Mouse (Mus musculus) neural tube, embryonic 12.5 days (tissue): ENCODE results near the gene Serpinc1. TPM values are rescaled to one million over a fixed set of nuclear protein-coding genes. Genes with fewer than 3 reads are reported as not detected.
"Not testable (repeated sequence)": the region's sequence is repeated elsewhere in the genome, so short reads cannot be mapped to it uniquely, and the experiment has no call there.

Experiments used
- ATAC-seq: fragments of 200-750 bp; cut with Nextera tagmentation; 2 replicates; pipeline ENCODE4 v1.8.0; 2017; ENCODE audit warnings: low read depth, mild to moderate bottlenecking, moderate TSS enrichment, moderate library complexity; ENCODE audit not compliant: low FRiP score
- H3K27ac ChIP-seq: fragments of 300-500 bp; sonication (generic); 2 replicates; pipeline ENCODE4 v1.5.1; 2016
- H3K27me3 ChIP-seq: fragments of 300-500 bp; sonication (generic); replicated peaks from 2 replicates; pipeline ENCODE4 v1.6.1; 2016; ENCODE audit warnings: mild to moderate bottlenecking
- H3K36me3 ChIP-seq: fragments of 300-500 bp; sonication (generic); 2 replicates; pipeline ENCODE4 v1.6.1; 2016; ENCODE audit warnings: mild to moderate bottlenecking
- H3K4me1 ChIP-seq: fragments of 300-500 bp; sonication (generic); 2 replicates; pipeline ENCODE4 v1.6.1; 2016
- H3K4me2 ChIP-seq: fragments of 300-500 bp; sonication (generic); replicated peaks from 2 replicates; pipeline ENCODE4 v1.6.1; 2016; ENCODE audit warnings: mild to moderate bottlenecking
- H3K4me3 ChIP-seq: fragments of 300-500 bp; sonication (generic); 2 replicates; pipeline ENCODE4 v1.5.1; 2016
- H3K9ac ChIP-seq: fragments of 300-500 bp; sonication (generic); 2 replicates; pipeline ENCODE4 v1.6.1; 2016; ENCODE audit warnings: mild to moderate bottlenecking
- H3K9me3 ChIP-seq: fragments of 300-500 bp; sonication (generic); 2 replicates; pipeline ENCODE4 v1.6.1; 2016; ENCODE audit warnings: mild to moderate bottlenecking
- WGBS: fragments of 180-500 bp; shearing (Covaris S2); methylation state at CpG from one replicate; pipeline ENCODE4 v1.1.7; 2016; 5-methylcytosine and 5-hydroxymethylcytosine counted together
- polyA plus RNA-seq: library from polyadenylated mRNA; unstranded; fragments of >200 nt; fragmentation: Nextera tagmentation; extraction: Ambion mirVana; gene quantifications from 2 replicates; pipeline ENCODE4 v1.2.1, GENCODE M21; 2016

Serpinc1 gene
- polyA plus RNA-seq, result 2.4 and 2.5 TPM in 2 replicates

DNA sequence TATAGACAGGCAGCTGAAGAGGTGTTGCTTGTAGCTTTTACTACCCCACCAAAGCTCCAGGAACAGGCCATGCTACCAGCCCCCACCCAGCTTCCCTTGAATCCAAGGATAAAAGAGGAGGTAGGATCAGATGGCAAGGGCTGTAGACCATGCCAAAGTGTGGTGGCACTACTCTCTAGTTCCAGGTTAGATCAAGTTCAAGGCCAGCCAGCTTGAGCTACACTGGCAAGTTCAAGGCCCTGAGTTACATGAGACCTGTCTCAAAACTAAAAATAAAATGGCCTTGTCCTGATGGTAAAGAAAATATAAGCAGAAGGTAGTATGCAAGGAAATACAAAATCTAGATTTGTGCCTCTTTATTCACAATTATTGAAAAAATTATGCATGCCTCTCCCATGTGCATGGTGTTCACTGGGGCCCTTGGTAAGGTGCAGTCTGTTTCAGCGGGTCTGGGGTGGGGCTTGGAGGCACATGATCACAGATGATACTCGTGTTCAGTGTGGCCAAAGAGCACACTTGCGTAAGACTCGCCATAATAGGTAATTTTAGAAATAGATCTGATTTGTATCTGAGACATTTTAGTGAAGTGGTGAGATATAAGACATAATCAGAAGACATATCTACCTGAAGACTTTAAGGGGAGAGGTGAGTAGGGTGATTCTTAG is at the start of gene Serpinc1:
Gene Serpinc1 (plus strand): TSS at position 515 of the 665 bp plus-strand sequence.
- Histone ChIP-seq H3K4me1 (no peaks in the 10 kb centered on the region), H3K36me3 (peaks cover 3% of the 10 kb centered on the region; the same call in 1 of the 2 replicates), H3K9me3 (no peaks in the 10 kb centered on the region), H3K27ac (no peak within 1 kb of the TSS), H3K27me3 (no peaks in the 10 kb centered on the region), H3K4me2 (no peak within 1 kb of the TSS), H3K4me3 (no peak within 1 kb of the TSS), H3K9ac (no peak within 1 kb of the TSS)
- no peak for ATAC-seq
- WGBS, result 95% methylated on average over 4 of the region's 4 CpGs

- Histone ChIP-seq H3K4me1 (no peaks in the 10 kb centered on the region), H3K4me3 (no peak overlapping the region), H3K27me3 (no peaks in the 10 kb centered on the region), H3K27ac (no peak overlapping the region), H3K9ac (no peak overlapping the region), H3K36me3 (0 out of 2 replicates have a peak, but pooled peaks cover 5% of the 10 kb centered on the region), H3K9me3 (no peaks in the 10 kb centered on the region), H3K4me2 (no peak overlapping the region)
- no peak for ATAC-seq
These were observed 47.1 kb upstream of the Serpinc1 start for GRCm38 (mm10) chr1:160931320-160931719.

DNA sequence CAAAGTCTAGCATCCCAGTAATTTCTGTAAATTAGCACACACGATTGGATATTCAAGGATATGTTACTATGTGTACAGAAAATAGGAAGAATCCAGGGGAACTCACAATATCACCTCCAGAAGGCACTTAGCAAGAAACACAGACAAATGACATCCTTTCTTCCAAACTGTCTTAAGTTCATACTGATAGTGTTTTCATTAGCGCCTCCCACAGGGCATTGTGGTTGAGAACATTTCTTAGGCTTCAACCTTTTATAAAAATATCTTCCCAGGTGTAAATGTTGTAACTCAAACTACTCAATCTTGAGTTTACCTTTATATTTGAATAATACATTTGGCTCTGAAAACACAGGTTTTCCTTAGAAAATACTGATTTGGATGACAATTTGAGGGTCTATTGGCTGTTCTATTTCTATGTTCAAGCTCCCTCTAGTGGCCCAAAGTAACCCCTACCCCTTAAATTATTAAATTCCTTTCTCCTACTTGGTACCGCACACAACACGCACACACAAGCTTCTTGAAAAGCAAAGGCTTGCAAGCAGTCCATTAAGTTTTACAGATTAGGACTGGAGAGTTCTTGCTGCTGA is 44.4 kb upstream of the Serpinc1 start:
- H3K36me3 ChIP-seq, result peaks cover 16% of the 10 kb centered on the region; the same call in 1 of the 2 replicates
- H3K4me3 ChIP-seq, result no peak overlapping the region
- no peak overlapping the region for H3K27ac ChIP-seq
- 78% methylated on average over 4 of the region's 4 CpGs for WGBS
- peak; percentile 56; the same call in 1 of the 2 replicates for ATAC-seq
- H3K4me2 ChIP-seq, result no peak overlapping the region
- H3K9me3 ChIP-seq, result no peaks in the 10 kb centered on the region
- no peaks in the 10 kb centered on the region for H3K4me1 ChIP-seq
- H3K27me3 ChIP-seq, result no peaks in the 10 kb centered on the region
- H3K9ac ChIP-seq, result no peak overlapping the region

GRCm38 (mm10) chr1:160935551-160935950 is 42.8 kb upstream of the Serpinc1 start:
- Histone ChIP-seq H3K9ac (no peak overlapping the region), H3K4me3 (no peak overlapping the region), H3K4me1 (no peaks in the 10 kb centered on the region), H3K36me3 (peaks cover 18% of the 10 kb centered on the region), H3K4me2 (no peak overlapping the region), H3K9me3 (no peaks in the 10 kb centered on the region), H3K27ac (no peak overlapping the region), H3K27me3 (no peaks in the 10 kb centered on the region)
- WGBS, result 96% methylated on average over 6 of the region's 6 CpGs
- ATAC-seq, result no peak

DNA sequence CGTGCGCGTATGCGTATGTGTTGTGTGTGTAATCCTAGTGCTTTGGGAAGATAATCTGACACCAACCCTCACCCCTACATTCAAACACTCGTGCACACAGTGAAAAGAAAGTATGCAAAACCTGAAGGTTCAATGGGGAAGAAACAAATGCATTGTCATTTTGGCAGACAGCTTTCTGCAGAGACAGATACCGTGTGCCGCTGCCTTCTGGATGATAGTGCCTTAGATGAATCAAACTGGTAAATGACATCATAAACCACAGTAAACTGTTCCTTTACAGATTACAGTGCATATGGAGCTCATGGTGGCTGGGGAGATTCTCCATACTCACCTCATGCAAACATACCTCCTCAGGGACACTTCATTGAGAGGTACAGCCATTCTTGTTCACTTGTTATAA is 15.2 kb upstream of the Serpinc1 start:
- no peak overlapping the region for H3K4me3 ChIP-seq
- no peak overlapping the region for H3K27ac ChIP-seq
- no peaks in the 10 kb centered on the region for H3K27me3 ChIP-seq
- no peak for ATAC-seq
- no peak overlapping the region for H3K4me2 ChIP-seq
- H3K9me3 ChIP-seq, result no peaks in the 10 kb centered on the region
- H3K9ac ChIP-seq, result no peak overlapping the region
- 93% methylated on average over 7 of the region's 7 CpGs for WGBS
- H3K36me3 ChIP-seq, result peaks cover 68% of the 10 kb centered on the region
- H3K4me1 ChIP-seq, result no peaks in the 10 kb centered on the region

DNA sequence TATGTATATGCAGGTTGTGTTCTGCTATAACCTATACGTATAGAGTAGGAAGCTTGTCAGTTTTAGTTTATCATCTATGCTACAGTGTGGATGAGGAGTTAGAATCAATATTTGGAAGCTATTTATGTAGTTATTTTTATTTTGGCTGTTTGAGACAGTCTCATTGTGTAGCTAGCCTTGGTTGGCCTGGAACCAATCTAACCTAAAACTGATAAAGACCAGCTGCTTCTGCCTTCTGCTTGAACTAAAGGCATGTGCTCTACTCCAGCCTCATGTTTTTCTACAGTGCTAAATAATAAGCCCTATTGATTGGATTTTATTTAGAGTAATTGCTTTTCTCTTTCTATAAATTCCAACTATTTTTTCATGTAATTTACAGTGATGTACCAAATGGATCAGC is 11.1 kb upstream of the Serpinc1 start:
- peaks cover 66% of the 10 kb centered on the region for H3K36me3 ChIP-seq

GRCm38 (mm10) chr1:160968643-160969042 is 9.7 kb upstream of the Serpinc1 start:
- H3K27me3 ChIP-seq, result no peaks in the 10 kb centered on the region
- no peak overlapping the region for H3K4me3 ChIP-seq
- WGBS, result 92% methylated on average over 5 of the region's 5 CpGs
- H3K36me3 ChIP-seq, result peaks cover 53% of the 10 kb centered on the region
- no peak overlapping the region for H3K9ac ChIP-seq
- H3K27ac ChIP-seq, result no peak overlapping the region
- ATAC-seq, result no peak
- no peak overlapping the region for H3K4me2 ChIP-seq
- H3K4me1 ChIP-seq, result no peaks in the 10 kb centered on the region
- H3K9me3 ChIP-seq, result no peaks in the 10 kb centered on the region

More for the DNA sequence above, 11.1 kb upstream of the Serpinc1 start:
- Histone ChIP-seq H3K27me3 (no peaks in the 10 kb centered on the region), H3K9me3 (no peaks in the 10 kb centered on the region), H3K4me2 (no peak overlapping the region), H3K9ac (no peak overlapping the region), H3K27ac (no peak overlapping the region), H3K4me1 (no peaks in the 10 kb centered on the region), H3K4me3 (no peak overlapping the region)
- no peak for ATAC-seq
- 96% methylated on average over 1 of the region's 1 CpGs for WGBS

GRCm38 (mm10) chr1:160980021-160980420 is 1.6 kb downstream of the Serpinc1 start:
- Histone ChIP-seq H3K9me3 (no peaks in the 10 kb centered on the region), H3K36me3 (peaks cover 3% of the 10 kb centered on the region; the same call in 1 of the 2 replicates), H3K4me1 (no peaks in the 10 kb centered on the region), H3K4me2 (no peak overlapping the region), H3K27ac (no peak overlapping the region), H3K4me3 (no peak overlapping the region), H3K9ac (no peak overlapping the region), H3K27me3 (no peaks in the 10 kb centered on the region)
- ATAC-seq, result no peak
- WGBS, result 90% methylated on average over 5 of the region's 5 CpGs

DNA sequence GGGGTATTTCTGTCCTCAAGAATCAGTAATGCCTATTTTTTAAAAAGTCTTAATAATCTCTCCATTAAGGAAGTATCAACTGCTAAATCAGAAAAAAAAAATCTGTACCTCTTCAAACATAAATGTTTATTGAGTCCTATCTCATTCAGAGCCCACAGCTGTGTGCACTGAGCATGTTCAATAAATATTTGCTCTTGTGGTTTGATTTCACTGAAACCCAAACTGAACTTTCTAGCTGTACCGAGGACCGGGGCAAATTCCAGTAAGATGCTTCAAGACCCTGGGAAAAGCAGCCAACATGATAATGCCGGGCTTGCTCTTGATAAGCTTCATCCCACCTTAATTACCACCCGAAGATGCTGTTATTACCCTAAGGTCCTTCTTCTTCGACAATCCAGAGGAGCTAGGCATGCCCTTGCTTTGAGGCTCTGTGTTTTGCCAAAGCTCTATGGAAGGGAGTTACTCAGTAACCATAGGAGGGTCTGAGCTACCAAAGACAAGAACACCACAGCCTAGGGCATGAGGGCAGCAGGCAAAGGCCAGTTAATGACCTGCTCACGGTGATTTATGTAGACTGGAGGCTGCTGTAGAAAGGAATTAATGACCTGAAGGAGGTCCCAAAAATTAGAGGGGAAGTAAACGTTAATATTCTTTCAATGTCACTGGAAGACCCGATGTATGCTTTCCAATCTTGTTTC is 2.3 kb downstream of the Serpinc1 start:
- no peaks in the 10 kb centered on the region for H3K9me3 ChIP-seq
- H3K9ac ChIP-seq, result no peak overlapping the region
- no peaks in the 10 kb centered on the region for H3K36me3 ChIP-seq
- H3K27ac ChIP-seq, result no peak overlapping the region
- no peak overlapping the region for H3K4me2 ChIP-seq
- no peak overlapping the region for H3K4me3 ChIP-seq
- H3K27me3 ChIP-seq, result no peaks in the 10 kb centered on the region
- no peak for ATAC-seq
- WGBS, result 75% methylated on average over 8 of the region's 8 CpGs
- H3K4me1 ChIP-seq, result no peaks in the 10 kb centered on the region

GRCm38 (mm10) chr1:160981337-160981736 is 3.0 kb downstream of the Serpinc1 start:
- Histone ChIP-seq H3K4me2 (no peak overlapping the region), H3K27me3 (no peaks in the 10 kb centered on the region), H3K9ac (no peak overlapping the region), H3K9me3 (no peaks in the 10 kb centered on the region), H3K4me1 (no peaks in the 10 kb centered on the region), H3K4me3 (no peak overlapping the region), H3K36me3 (no peaks in the 10 kb centered on the region), H3K27ac (no peak overlapping the region)
- ATAC-seq, result no peak
- 85% methylated on average over 4 of the region's 4 CpGs for WGBS

DNA sequence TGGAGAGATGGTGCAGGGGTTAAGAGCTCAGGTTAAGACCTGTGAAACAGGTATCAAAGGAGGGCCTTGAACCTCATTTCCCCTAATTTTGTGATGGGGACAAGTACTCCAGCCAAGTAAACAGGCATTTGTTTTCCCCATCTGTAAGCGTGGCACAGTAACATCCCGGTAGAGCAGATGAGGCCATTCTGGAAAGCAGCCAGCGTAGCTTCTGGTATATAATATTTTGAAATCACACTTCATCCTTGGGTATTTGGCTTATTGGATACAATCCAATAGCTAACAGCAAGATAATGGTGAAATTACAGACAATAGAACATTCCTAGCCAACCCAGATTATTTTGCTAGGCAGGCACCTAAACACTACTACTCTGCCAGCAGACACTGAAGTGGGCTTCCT is 4.5 kb downstream of the Serpinc1 start:
- ATAC-seq, result no peak
- WGBS, result 91% methylated on average over 3 of the region's 3 CpGs
- Histone ChIP-seq H3K27me3 (no peaks in the 10 kb centered on the region), H3K27ac (no peak overlapping the region), H3K4me1 (no peaks in the 10 kb centered on the region), H3K4me2 (no peak overlapping the region), H3K4me3 (no peak overlapping the region), H3K9me3 (no peaks in the 10 kb centered on the region), H3K36me3 (no peaks in the 10 kb centered on the region), H3K9ac (no peak overlapping the region)

DNA sequence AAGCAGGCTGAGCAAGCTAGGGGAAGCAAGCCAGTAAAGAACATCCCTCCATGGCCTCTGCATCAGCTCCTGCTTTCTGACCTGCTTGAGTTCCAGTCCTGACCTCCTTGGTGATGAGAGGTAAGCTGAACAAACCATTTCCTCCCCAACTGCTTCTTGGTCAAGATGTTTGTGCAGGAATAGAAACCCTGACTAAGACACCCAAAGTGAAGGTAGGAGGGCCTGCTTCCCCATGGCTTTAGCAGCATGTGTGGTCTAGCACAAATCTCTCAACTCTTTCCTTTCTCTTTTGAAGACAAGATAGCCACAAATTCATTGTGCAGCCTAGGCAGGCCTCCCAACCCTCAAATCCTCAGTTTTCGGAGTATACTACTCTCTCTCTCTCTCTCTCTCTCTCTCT is 6.3 kb downstream of the Serpinc1 start:
- H3K27ac ChIP-seq, H3K9ac ChIP-seq, H3K27me3 ChIP-seq, ATAC-seq, H3K9me3 ChIP-seq, H3K4me2 ChIP-seq, H3K4me3 ChIP-seq, H3K36me3 ChIP-seq, H3K4me1 ChIP-seq: not testable (repeated sequence)
- WGBS, result 82% methylated on average over 1 of the region's 1 CpGs
